Mouse (Mus musculus) yolk sac, embryonic 10.5 days (tissue): Measurements from ENCODE around the gene Gm20388.
A peak's percentile ranks its signal among the peaks of the same experiment; 100 is the strongest.
"Not testable (repeated sequence)": the region's sequence is repeated elsewhere in the genome, so short reads cannot be mapped to it uniquely, and the experiment has no call there.

Source experiments
- DNase-seq: peaks from one replicate; pipeline ENCODE4 v3.0.0-alpha.2; 2017; ENCODE audit warnings: low spot score

The Gm20388 gene

DNA sequence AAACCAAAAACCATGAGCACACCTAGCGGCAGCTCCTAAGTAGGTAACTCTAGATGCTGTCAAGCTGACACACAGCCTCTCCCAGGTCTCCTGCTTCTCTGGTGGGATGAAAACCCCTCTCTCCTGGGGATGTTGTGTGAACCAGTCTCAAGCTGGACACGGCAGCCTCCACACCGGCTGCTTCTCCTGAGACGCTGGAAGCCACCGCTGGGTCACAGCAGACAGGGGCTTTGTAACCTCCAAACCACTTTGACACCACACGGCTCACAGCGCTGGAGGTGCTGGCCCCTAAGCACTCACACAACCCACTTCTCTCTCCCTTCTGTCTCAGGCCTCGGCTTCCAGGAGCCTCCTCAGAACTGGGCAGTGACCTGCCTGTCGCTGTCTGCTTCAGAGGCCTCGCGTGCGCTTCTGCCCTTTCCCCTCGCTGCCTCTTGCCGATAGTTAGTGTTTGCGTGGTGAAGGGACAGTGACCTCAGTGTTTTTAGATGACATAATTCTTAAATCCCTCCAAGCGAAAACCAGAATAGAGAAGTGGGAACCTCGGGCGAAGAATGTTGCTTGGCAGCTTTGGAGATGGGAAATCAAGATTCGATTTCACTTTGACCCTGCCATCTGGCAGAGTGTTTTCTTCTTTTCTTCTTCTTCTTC lies 809.1 kb downstream of the Gm20388 start:
- no peak for DNase-seq

- no peak for DNase-seq
Measured at GRCm38 (mm10) chr8:120723025-120723424, 812.4 kb downstream of the Gm20388 start.

DNA sequence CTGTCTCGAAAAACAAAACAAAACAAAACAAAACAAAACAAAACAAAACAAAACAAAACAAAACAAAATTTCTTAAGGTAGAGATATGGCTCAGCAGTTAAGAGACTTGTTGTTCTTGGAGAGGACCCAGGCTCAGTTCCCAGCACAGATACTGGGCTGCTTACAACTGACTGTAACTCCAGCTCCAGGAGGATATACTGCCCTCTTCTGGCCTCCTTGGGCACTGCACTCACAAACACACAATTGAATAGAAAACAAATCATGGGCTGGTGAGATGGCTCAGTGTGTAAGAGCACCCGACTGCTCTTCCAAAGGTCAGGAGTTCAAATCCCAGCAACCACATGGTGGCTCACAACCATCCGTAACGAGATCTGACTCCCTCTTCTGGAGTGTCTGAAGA lies 813.5 kb downstream of the Gm20388 start:
- DNase-seq: not testable (repeated sequence)

DNA sequence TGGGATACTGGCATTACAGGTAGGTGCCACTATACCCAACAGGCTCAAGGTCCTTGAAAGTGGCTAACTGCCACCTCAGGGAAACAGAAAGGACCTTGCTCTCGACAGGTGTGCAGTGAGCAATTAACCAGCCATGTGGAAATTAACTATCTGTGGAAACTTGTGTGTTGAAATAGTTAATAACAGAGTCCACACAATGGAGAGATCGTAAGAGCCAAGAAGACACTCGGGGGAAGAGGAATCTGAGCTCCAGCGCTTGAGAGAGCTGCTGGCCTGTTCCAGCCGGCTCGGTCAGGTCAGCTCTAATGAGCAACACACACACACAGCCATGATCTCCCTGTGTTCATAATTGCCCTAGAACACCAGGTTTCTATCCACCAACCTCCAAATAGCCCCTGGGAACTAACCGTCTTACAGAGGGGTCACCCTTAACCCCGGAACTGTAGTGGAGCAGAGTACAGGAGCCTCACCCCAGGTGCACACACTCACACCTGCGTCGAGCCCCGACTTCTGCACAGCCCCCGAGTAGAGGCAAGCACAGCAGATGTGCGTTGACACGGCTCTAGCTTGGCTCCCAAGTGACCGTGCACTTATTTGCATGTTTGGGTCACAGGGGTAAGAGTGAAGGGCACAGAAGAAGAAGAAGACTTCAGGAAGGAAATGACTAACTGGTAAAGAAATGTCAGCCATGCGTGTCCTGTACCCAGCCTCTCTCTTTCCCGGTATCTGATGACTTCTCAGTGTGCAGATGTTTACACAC lies 814.4 kb downstream of the Gm20388 start:
- DNase-seq: peak; percentile 32

GRCm38 (mm10) chr8:120725576-120725950 lies 814.9 kb downstream of the Gm20388 start:
- DNase-seq: no peak

GRCm38 (mm10) chr8:120726051-120726450 lies 815.4 kb downstream of the Gm20388 start:
- peak; percentile 22 for DNase-seq

GRCm38 (mm10) chr8:120728488-120729160 lies 818.0 kb downstream of the Gm20388 start:
- DNase-seq: peak; percentile 76

DNA sequence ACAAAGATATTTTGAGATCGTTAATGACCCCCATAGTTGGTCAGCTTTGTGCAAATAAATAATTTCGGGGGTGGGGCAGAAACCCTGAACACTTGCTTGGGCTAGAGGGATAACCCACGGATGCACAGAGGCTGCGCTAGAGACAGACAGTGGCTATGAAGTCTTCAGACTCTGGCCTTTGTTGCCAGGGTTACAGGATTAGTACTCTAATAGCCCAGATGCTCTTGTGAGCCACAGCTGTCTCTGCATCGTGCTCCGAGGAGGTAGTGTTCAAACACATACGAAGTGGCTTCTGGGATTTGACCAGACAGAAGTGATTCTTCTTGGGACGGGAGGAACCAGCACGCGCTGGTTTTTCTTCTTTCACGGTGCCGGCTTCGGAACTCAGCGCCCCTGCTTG lies 820.9 kb downstream of the Gm20388 start:
- DNase-seq: no peak

- no peak for DNase-seq
Measured at GRCm38 (mm10) chr8:120732068-120732467, 821.4 kb downstream of the Gm20388 start.

GRCm38 (mm10) chr8:120735770-120736481 lies 825.3 kb downstream of the Gm20388 start, which contains the start of gene Irf8:
TSS of gene Irf8 (plus strand) at chr8:120736358.
- DNase-seq: peak; percentile 85

DNA sequence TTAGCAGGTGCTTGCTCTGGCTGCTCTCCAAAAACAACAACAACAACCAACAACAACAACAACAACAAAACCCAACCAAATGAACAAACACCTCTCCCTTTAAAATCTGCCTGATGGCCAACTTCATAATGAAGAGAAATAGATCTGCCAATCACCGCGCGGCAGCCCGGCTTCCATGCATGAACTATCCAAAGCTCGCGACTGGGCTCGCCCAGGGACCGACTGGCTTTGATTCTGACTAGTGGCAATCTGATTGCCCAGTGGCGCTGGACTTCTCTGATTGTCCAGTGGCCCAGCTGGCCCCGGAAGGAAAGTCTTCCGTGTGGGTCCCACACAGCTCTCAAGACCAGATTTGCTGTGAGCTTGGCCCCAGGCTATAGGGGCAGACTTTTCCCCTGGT lies 825.8 kb downstream of the Gm20388 start:
- DNase-seq: no peak

- no peak for DNase-seq
Measured at GRCm38 (mm10) chr8:120737166-120737565, 826.5 kb downstream of the Gm20388 start.

DNA sequence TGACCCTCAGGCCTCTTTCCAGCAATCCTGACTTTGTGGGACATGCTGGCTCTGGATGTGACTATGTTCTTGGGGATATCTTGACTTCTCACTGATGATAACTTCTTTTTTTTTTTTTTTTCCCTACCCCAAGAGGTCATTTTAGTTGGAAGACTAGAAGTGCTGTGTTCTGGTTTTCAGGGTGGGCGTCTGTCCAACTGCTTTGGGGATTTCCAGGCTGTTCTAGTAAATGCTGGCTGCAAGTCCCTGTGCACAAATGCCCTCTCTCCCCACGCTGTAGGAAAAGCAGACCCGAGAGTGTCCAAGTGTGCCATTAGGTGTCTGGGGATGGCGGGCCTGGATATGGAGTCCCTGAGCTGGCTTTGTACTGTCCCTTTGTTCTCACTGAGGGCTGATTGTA lies 828.1 kb downstream of the Gm20388 start:
- no peak for DNase-seq

GRCm38 (mm10) chr8:120739526-120739925 lies 828.9 kb downstream of the Gm20388 start:
- DNase-seq: no peak

DNA sequence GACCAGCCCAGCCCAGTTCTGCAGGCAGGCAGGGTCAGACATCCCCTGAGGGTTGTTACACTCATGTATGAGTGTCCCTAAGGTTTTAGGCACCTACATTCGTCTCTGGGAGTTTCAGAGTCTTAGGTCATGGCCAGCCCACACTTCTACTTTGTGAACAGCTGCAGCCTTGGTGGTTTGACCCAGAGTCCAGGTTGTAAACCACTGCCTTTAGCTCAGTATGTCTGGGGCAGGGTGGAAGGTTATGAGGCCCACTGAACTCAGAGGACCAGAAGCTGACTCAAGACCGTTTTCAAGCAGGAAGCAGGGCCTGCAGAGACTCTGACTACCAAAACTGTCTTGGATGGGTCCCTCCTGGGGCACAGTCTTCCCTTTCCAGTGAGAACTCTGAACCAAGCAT lies 829.9 kb downstream of the Gm20388 start:
- DNase-seq: no peak

DNA sequence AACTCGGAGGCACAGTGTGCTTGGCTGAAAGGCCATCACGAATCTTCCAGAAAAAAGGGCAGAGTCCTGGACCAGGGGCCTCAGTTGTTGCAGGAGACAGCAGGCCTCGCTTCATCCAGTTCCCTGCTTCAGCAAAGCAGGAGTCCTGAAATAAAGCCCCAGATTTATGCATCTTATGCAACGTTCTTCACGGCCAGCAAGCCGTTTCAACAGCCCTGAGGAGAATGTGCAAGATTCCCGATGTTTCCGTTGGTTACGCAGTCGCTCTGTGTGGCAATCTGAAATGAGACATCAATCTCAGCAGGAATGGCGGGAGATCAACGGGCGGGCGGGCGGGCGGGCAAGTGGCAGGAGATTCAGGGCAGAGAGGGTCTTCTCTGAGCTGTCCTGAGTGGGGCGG lies 830.4 kb downstream of the Gm20388 start:
- no peak for DNase-seq

DNA sequence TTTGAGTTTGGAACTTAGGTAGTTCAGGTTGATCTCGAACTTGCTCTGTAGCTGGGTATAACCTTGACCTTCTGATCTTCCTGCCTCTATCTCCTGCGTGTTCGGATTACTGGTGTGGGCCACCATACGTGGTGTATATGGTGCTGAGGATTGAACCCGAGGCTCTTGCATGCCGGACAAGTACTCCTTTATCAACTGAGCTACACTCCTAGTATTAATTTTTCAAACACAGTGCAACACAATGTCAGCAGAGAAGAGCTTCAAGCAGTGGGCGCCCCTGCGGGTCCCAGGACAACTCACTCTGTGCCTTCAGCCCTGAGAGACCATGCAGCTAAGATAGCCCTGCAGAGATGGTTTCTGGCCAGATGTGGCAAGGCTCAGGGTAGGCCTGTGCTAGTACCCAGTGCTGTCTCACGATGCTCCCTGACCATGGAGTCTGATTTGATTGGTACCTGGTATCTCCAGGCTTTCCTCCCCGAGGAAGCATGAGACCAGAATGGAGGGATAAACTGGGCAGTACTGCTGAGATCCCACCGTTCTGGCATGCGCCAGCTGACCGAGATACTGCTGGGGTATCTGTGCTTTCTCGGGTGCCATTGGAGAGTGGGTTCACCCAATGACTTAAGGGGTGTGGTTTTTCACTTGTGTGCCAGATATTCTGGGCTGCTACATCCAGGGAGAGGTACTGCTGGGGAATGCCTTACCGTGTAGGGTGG lies 831.3 kb downstream of the Gm20388 start:
- DNase-seq: no peak

- DNase-seq: peak; percentile 63
Measured at GRCm38 (mm10) chr8:120743149-120743897, 832.7 kb downstream of the Gm20388 start.

GRCm38 (mm10) chr8:120743898-120744290 lies 833.3 kb downstream of the Gm20388 start:
- DNase-seq: peak; percentile 56

DNA sequence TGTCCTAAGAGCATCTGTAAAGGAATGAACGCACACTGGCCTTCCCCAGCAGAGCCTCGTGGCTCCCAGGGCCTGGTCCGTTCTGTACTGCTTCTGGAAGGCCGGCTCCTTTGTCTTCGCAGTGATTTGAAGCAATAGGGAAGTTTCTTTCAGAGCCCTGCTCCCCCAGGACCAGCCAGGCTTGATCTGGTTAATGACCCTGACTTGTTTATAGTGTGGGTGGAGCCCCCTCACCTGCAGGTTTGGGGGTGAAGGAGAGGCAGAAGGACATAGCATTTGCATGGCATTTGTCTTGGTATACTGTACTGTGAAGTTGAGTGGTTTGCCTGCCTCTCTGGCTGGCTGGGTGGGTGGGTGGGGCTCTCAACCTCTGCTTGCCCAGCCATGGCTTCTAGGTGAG lies 833.8 kb downstream of the Gm20388 start:
- no peak for DNase-seq

- no peak for DNase-seq
Measured at GRCm38 (mm10) chr8:120745226-120745625, 834.6 kb downstream of the Gm20388 start.
